Mouse (Mus musculus) ES-Bruce4 (cell line): ENCODE measurements around the gene Rdh1. TPM values are rescaled to one million over a fixed set of nuclear protein-coding genes. Genes with fewer than 3 reads are reported as not detected.
A peak's percentile ranks its signal among the peaks of the same experiment; 100 is the strongest.

ENCODE experiments used
- H3K27ac ChIP-seq: 2 replicates; pipeline ENCODE4 v1.5.1; 2012; ENCODE audit warnings: low read length, inconsistent platforms; ENCODE audit not compliant: insufficient read depth
- H3K27me3 ChIP-seq: 2 replicates; pipeline ENCODE4 v1.6.1; 2012; ENCODE audit warnings: mild to moderate bottlenecking, low read length, inconsistent platforms; ENCODE audit not compliant: control insufficient read depth, poor library complexity, insufficient read depth, severe bottlenecking
- H3K36me3 ChIP-seq: 2 replicates; pipeline ENCODE4 v1.6.1; 2012; ENCODE audit warnings: inconsistent platforms, mild to moderate bottlenecking, low read length, moderate library complexity; ENCODE audit not compliant: control insufficient read depth, poor library complexity, insufficient read depth, severe bottlenecking
- H3K4me1 ChIP-seq: one replicate; pipeline ENCODE4 v1.8.1; 2011; ENCODE audit warnings: low read length; ENCODE audit not compliant: control insufficient read depth, insufficient read depth
- H3K4me3 ChIP-seq: 2 replicates; pipeline ENCODE4 v1.5.1; 2011; ENCODE audit warnings: low read depth, mild to moderate bottlenecking, low read length
- H3K9ac ChIP-seq: 2 replicates; pipeline ENCODE4 v1.6.1; 2012; ENCODE audit warnings: low read depth, mild to moderate bottlenecking, inconsistent platforms; ENCODE audit not compliant: poor library complexity, severe bottlenecking
- H3K9me3 ChIP-seq: replicated peaks from 2 replicates; pipeline ENCODE4 v1.6.1; 2012; ENCODE audit warnings: mild to moderate bottlenecking, low read length, inconsistent platforms; ENCODE audit not compliant: control insufficient read depth, poor library complexity, insufficient read depth, severe bottlenecking
- CTCF ChIP-seq: IDR thresholded peaks from one replicate; pipeline ENCODE4 v1.8.1; 2011; ENCODE audit warnings: low read depth, low read length
- EP300 ChIP-seq: IDR thresholded peaks from 2 replicates; pipeline ENCODE4 v1.6.1; 2011; ENCODE audit warnings: low read depth, low read length; ENCODE audit not compliant: insufficient read depth
- POLR2A ChIP-seq: IDR thresholded peaks from one replicate; pipeline ENCODE4 v1.8.1; 2011; ENCODE audit warnings: low read length; ENCODE audit not compliant: insufficient read depth
- polyA plus RNA-seq: library from polyadenylated mRNA; stranded (reverse); fragments of >200 nt; gene quantifications from 2 replicates; pipeline ENCODE4 v1.2.4, GENCODE M21; 2011; ENCODE audit warnings: low read depth; ENCODE audit not compliant: missing spikeins, insufficient read depth, insufficient read length

Gene Rdh1
- polyA plus RNA-seq, 1 experiment = 0.40 TPM

DNA sequence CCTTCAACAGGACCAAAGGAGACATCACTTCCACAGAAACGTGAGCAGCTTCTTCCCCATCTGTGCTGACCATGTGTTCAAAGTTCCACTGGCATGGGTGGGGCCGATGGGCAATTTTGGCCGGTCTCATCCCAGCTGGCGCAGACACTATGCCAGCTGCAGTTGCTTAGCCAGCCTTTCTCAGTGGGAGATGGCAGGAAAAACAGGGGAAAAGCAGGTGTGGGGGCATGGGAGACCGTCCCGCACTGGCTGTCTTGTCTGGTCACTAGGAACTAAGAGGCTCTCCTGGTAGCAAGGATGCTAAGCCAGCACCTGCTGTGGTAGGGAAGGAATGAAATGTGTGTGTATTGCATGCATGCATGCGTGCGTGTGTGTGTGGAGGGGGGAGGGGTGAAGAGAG is 31.1 kb upstream of the Rdh1 start:
- no peaks in the 10 kb centered on the region for H3K36me3 ChIP-seq
- H3K27me3 ChIP-seq = no peaks in the 10 kb centered on the region
- H3K27ac ChIP-seq = no peak overlapping the region
- no peaks in the 10 kb centered on the region for H3K9me3 ChIP-seq
- peaks cover under 1% of the 10 kb centered on the region for H3K4me1 ChIP-seq
- no peak overlapping the region for H3K4me3 ChIP-seq
- TF ChIP-seq EP300 = no peak
- TF ChIP-seq POLR2A = no peak
- TF ChIP-seq CTCF = no peak
- no peak overlapping the region for H3K9ac ChIP-seq

DNA sequence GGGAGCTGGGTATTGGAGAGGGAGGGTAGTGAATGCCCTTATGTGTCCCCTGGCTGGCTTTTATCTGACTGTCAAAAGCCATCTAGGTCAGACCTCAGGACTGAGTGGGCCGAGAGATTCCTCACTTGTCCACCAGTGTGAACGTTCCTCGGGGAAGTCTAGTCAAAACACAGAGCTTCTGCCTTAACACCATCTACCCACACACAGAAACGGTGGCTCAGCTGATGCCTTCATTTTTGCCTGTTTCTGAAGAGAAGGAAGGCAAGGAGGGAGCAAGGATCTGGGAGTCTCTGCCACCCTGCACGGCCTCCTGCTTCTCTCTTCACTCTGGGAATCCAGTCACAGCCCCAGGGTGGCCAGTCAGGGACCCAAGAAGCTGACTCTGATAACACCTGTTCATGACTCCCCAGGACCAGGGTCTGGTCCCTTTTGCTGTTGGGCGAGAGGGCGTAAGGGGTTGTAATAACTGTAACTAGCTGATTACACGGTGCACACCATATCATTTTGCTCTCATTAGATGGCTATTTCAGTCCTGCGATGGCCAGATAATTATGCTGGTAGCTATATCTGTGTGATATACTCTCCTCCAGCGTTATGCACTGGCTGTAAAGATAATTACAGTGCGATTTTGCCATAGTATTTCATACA is 29.1 kb upstream of the Rdh1 start:
- Histone ChIP-seq H3K27ac (no peak overlapping the region), H3K4me3 (no peak overlapping the region), H3K9me3 (no peaks in the 10 kb centered on the region), H3K4me1 (peaks cover 7% of the 10 kb centered on the region), H3K36me3 (no peaks in the 10 kb centered on the region), H3K9ac (no peak overlapping the region), H3K27me3 (no peaks in the 10 kb centered on the region)
- no peak for TF ChIP-seq CTCF
- TF ChIP-seq EP300 = no peak
- no peak for TF ChIP-seq POLR2A

DNA sequence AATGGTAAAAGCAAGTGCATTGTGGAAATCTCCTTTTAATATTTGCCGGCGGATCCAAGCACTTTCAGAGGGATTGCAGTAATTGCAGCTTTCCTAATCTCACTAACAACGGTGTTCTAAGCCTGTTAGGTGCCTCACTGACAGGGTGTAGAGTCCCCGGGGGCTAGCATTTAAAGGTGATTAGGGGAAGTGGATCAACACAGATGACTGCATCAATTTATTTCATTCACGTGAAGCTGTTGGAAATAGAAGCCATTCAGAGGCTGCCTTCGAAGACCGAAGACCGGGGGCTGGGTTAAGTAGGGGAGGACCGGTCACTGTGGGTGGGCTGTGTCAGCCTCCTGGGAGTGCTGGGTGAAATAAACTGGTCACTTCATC is 28.6 kb upstream of the Rdh1 start:
- peaks cover 7% of the 10 kb centered on the region for H3K4me1 ChIP-seq
- H3K27ac ChIP-seq = no peak overlapping the region
- no peaks in the 10 kb centered on the region for H3K27me3 ChIP-seq

DNA sequence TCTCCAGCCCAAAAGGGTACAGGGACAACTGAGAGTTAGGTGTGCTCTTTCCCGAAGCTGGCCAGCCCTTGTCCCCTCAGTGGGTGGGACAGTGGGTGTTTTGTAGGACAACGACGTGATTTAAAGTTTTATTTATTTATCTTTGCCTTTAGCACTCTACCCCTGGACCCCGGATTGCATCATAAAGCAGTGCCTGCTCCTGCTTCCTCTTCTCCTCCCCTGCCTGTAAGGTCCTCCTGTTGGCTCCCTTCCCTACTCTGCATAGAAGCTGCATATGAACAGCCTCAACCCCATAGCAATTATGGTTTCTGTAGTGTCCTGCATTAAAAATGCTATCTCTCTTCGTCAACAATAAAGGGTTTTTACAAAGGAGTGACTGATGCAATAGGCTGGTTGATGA is 28.1 kb upstream of the Rdh1 start:
- Histone ChIP-seq H3K36me3 (no peaks in the 10 kb centered on the region), H3K27me3 (no peaks in the 10 kb centered on the region), H3K4me3 (no peak overlapping the region), H3K27ac (no peak overlapping the region), H3K9ac (no peak overlapping the region), H3K4me1 (peaks cover 7% of the 10 kb centered on the region), H3K9me3 (no peaks in the 10 kb centered on the region)
- TF ChIP-seq POLR2A (no peak), CTCF (no peak), EP300 (no peak)

More for the DNA sequence above, 28.6 kb upstream of the Rdh1 start:
- Histone ChIP-seq H3K36me3 (no peaks in the 10 kb centered on the region), H3K9me3 (no peaks in the 10 kb centered on the region), H3K9ac (no peak overlapping the region), H3K4me3 (no peak overlapping the region)
- no peak for TF ChIP-seq CTCF
- TF ChIP-seq POLR2A = no peak
- no peak for TF ChIP-seq EP300

DNA sequence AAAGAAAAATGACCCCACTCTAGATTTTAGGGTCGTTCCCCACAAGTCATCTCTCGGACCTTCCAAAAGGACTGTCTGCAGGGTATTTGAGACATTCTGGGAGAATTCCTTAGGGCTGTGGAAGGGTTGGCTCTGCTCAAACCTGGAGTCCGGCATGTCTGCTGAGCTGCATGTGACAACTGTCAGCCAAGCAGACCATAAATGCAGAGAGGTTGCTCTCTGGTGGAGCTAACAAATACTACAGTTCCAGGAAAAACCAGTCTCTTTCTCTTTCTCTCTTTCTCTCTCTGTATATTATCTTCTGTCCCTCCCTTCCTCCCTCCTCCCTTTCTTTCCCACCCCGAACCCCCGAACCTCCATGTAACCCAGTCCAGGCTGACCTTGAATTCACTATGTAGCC is 25.1 kb upstream of the Rdh1 start:
- no peaks in the 10 kb centered on the region for H3K36me3 ChIP-seq
- H3K9me3 ChIP-seq = no peaks in the 10 kb centered on the region
- H3K4me3 ChIP-seq = no peak overlapping the region
- peak; percentile 42 for TF ChIP-seq CTCF
- no peak for TF ChIP-seq POLR2A
- no peaks in the 10 kb centered on the region for H3K27me3 ChIP-seq
- no peak overlapping the region for H3K9ac ChIP-seq
- H3K27ac ChIP-seq = no peak overlapping the region
- H3K4me1 ChIP-seq = peaks cover 7% of the 10 kb centered on the region

DNA sequence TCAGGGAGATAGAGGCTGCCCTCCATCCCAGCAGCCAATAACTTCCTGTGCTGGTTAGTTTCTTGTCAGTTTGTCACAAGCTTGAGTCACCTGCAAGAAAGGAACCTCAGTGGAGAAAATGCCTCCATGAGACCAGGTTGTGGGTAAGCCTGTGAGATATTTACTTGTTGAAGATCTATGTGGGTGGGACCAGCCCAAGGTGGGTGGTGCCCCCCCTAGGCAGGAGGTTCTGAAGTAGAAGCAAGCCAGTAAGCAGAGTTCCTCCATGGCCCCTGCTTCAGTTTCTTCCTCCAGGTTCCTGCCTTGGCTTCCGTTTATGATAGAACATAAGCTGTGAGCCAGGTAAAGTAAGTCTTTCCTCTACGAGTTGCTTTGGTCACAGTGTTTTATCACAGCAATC is 23.3 kb upstream of the Rdh1 start:
- no peaks in the 10 kb centered on the region for H3K27me3 ChIP-seq
- no peaks in the 10 kb centered on the region for H3K36me3 ChIP-seq
- H3K9ac ChIP-seq = no peak overlapping the region
- H3K27ac ChIP-seq = no peak overlapping the region
- no peak overlapping the region for H3K4me3 ChIP-seq
- peaks cover 7% of the 10 kb centered on the region for H3K4me1 ChIP-seq
- H3K9me3 ChIP-seq = no peaks in the 10 kb centered on the region
- no peak for TF ChIP-seq POLR2A
- no peak for TF ChIP-seq EP300
- no peak for TF ChIP-seq CTCF
